Mouse (Mus musculus) layer of hippocampus, adult 18-20 months (tissue): ENCODE measurements around the gene Jtb. TPM values are rescaled to one million over a fixed set of nuclear protein-coding genes. Genes with fewer than 3 reads are reported as not detected.

ENCODE experiments used
- DNase-seq, 2 experiments: peaks; one replicate each; pipeline ENCODE4 v3.0.0; 2022; ENCODE audit warnings: low spot score in 2 of 2
- total RNA-seq, 2 experiments: library from RNA; stranded (reverse); gene quantifications; 2 replicates each; pipeline ENCODE4 v1.2.3; 2021

Gene Jtb
- total RNA-seq, 2 experiments from 2014 or later = 44.1 to 46.2 TPM

DNA sequence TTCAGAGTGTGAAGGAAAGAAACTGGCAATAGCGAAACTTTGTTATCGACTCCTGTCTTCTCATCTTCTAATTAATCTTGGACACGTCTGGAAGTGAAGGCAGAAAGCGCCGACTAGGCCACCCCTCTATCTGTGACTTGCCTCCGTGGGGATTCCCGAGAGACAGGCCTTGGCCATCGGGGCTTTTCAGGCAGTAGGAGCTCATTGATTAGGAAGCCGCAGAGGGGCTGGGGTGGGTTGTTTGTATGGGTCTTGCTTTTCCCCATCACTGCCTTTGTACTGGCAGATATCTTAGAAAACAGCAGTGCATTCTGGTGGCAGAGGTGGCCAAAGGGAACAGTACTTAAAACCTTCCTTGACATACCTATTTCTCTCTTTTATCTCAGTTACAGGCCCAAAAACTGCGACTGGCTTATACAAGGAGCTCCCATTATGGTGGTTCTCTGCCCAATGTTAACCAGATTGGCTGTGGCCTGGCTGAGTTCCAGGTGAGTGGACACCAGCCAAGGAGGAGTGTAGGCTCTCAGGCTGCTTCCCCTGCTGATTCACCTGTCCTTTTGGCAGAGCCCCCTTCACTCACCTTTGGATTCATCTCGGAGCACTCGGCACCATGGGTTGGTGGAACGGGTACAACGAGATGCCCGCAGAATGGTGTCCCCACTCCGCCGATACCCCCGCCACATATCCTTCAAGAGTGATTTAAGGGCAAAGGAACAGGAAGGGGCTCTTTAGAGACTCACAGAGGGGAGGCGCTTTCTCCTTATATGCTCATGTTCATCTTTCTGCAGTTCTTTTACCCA is 25.5 kb downstream of the Jtb start:
- no peak for DNase-seq

DNA sequence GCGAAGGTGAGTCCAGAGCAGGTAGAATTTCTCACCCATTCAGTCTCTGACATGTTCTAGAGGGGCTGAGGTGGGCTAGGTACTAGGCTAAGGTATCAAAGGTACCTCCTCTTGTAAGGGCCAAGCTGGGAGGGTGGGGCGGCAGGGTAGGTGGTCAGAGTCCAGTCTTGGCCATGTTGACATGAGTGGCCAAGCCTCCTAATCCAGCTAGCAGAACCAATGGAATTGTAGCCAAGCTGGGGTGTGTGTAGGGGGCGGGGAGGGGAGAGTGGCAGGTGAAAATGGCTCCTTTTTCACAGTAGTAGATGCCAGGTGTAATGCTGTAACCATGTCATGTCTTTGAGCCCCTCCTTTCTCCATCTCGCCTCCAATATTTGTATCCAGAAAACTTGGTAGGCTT is 27.1 kb downstream of the Jtb start:
- DNase-seq = no peak

DNA sequence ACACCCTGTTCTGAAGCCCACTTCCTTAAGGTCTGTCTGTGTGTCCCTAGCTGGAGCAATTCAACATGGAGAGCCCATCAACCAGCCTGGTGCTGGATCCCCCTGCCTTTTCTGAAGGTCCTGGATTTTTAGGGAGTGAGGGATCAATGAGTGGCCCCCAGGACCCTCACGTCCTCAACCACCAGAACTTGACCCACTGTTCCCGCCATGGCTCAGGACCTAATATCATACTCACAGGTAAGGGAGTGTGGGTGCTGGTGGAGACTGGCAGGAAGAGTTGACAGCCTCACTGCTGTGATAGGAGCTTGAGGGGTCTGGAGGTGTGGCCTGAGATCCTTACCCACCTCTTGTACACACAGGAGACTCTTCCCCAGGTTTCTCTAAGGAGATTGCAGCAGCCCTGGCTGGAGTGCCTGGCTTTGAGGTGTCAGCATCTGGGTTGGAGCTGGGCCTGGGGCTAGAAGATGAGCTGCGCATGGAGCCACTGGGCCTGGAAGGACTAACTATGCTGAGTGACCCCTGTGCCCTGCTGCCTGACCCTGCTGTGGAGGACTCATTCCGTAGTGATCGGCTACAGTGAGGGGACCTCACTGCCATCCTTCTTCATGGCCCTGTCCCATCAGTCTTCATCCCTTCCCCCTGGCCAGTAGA is 31.8 kb downstream of the Jtb start:
- no peak for DNase-seq

DNA sequence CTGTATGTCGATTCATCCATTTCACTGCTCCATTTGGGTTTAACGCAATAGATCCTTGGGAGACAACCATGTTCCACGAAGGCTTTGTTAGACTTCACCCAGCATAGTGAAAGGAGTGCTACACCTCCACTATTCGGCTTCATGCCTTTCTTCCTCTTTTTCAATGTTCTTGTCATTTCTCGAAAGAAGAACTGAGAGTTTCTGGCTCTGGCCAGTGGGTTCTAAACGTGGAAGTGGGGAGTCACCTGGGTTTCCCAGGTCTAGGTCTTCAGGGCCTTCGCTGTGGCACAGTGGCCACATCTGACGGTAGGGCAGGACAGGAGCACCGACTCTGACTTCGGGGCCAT is 33.3 kb downstream of the Jtb start:
- DNase-seq = no peak

DNA sequence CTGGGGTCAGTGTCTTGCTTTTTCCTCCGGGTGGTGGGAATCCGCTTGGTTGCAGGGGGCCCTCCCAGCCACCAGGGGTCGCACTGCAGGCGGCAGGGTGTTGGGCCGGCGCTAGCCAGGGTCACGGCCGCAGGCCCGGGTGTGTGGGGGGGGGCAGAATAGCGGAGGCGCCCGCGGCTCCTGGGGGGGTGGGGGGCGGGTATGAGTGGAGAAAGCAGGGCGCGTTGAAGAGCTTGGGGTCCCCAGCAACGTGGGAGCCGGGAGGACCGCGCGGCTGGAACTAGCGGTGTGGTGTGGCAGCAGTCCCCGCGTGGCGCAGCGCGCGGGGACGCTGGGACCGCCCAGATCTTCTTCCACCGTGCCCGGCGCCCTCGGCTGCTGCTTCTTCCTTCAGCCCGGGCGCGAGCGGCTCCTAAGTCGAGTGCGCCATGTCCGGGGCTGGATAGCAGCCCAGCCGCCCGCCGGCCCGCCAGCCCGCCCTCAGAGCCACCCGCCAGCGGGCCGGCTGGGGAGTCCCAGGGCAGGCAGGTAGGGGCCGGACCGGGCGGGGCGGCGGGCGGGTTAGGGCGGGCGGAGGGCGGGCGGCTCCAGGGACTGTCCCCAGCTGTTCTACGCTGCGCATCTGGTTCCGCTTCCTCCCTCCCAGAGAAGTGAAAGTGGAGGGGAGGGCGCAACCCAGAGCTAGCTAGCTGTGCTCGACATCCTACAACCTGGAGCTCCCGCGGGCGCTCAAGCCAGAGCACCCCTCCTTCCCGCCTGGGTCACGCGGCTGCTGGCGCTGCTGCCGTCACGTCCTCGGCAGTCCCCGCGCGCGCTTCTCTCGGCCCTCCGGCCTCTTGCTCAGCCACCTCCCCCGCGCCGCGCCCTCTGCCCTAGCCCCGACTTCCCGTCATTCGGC is 33.9 kb downstream of the Jtb start, which contains the start of gene Dennd4b:
Gene Dennd4b, plus strand, starts transcription at position 152 of the 898 bp plus-strand sequence.
- DNase-seq = peak; percentile 75 to 86

DNA sequence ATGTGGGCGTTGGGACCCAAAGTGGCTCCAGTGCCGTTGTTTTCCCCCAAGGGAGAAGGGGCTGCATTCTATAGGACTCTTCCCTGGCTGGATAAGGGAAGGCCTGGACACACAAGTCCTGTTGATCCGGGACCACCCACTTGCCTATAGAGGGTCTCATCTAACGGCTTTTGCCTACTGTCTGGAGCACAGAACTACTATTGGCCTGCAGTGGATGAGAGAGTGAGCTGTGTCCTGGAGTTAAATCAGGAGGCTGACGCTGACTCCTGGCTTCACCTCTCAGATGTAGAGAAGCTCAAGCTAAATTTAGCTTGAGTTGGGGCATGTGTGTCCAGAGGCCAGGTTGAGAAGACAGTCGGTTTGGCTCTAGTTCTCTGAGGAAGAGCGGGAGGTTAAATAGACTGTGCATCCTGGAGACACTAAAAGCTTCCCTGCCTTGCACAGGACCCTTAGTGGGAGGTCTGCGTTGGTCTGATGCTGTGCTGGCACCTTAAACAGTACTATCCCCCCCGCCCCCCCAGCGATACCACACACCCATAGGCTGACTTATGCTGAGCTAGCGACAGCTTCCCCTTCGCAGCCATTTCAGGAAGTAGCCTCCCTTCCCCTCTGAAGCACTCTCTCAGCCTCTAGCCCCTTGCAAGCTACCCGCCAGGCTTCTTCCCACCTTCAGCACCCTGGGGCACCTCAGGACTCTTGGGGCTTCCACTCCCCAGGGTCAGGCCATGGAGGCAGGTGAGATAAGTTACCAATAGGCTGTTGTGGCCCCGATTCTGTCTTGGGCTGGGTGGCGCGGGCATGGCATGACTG is 34.7 kb downstream of the Jtb start:
- DNase-seq = no peak

DNA sequence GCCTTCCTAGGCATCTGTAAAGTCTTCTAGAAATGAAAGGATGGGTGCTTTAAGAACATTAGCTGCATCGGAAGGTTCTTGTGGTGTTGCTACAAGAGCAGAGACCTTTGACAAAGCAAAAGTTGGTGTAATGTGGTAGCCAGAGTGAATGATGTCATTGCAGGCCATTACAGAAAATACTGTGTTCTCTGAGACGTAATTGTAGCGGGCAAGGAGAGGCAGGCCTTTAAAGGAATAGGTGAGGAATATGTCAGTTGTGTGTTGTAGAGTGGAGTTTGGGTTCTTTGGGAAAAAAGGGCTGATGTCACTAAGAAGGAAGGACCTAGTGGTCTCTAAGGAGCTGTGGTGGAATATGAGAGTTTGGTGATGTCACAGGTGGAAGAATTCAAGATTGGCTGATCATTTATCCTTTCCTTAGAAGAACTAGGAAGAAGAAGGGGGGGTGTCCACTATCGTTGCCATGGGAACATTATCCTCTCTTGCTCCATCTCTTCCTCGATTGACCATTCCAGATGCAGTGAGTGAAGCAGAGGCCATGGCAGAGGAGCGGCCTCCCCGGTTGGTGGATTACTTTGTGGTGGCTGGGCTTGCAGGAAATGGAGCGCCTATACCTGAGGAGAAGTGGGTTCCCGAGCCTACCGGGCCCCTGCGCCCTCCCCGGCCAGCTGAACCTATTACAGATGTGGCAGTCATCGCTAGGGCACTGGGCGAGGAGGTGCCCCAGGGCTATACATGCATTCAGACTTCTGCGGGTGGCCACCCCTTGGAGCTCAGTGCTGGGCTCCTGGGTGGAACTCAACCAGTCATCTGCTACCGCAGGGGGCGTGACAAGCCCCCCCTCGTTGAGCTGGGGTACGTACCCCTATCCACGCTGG is 35.7 kb downstream of the Jtb start:
- DNase-seq = no peak

DNA sequence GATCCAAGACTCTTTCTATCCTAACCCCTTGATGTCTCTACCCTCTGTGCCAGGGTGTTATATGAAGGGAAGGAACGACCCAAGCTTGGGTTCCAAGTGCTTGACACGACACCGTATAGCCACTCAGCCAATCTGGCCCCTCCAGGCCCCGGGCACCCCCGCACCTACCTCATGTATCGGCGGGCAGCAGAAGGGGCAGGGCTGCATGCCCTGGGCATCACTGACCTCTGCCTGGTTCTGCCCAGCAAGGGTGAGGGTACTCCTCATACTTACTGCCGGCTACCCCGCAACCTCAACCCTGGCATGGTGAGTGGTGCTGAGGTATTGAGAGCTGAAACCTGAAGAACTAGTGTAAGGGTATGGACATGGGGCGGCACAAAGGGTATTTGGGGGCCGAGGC is 36.8 kb downstream of the Jtb start:
- no peak for DNase-seq

DNA sequence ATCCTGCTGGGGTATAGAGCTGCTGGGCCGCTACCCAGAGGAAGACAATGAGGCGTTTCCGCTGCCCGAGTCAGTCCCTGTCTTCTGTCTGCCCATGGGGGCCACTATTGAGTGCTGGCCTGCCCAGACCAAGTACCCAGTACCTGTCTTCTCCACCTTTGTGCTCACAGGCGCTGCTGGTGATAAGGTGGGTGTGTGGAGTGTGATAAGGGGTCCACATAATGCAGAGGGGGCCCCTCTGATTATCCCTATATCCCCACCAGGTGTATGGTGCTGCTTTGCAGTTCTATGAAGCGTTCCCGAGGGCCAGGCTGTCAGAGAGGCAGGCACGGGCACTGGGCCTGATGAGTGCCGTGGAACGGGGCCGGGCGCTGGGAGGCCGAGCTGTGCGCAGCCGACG is 37.6 kb downstream of the Jtb start:
- no peak for DNase-seq

DNA sequence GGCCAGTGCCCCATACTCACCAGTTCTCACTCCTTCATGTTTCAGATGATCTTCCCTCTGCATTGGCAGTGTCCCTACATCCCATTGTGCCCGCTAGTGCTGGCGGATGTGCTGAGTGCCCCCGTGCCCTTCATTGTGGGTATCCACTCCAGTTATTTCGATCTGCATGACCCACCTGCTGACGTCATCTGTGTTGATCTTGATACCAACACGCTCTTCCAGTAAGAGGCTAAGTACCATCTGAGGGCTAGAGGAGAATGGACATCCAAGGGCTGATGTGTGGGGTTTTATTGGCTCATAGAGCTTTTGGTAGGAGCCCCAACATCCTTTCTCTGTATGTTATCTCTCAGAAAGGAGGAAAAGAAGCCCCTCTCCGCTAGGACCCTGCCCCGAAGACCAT is 39.4 kb downstream of the Jtb start:
- no peak for DNase-seq

DNA sequence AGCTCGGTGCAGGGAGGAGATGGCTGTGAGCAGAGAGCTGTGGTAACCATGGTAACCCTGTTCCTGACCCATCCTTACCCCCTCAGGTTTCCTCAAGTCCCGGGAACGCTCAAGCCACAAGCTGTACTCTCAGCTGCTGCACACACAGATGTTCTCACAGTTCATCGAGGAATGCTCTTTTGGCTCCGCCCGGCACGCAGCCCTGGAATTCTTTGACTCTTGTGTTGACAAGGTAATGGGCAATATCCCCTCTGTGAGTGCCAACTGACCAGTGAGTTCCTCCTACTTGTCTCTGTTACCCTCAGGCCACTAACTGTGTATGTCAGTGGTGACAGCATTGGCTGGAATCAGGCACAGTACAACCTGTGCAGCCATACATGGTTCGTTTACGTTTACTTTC is 40.8 kb downstream of the Jtb start:
- DNase-seq = no peak

DNA sequence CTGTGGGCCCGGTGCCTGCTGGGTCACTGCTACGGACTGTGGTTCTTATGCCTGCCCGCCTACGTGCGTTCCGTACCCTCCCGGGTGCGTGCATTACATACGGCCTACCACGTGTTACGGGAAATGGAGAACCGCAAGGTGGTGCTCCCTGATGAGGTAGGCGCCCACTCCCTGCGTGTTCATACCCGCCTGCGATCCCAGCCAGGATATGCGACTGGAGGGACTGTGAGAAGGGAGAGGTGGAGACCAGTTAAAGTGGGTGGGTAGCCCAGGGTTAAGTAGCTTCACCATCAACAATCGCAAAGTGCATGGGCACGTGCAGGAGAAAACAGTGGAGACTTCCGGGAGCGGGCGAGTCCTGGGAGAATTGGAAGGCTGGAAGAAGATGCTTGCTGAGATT is 42.5 kb downstream of the Jtb start:
- no peak for DNase-seq

DNA sequence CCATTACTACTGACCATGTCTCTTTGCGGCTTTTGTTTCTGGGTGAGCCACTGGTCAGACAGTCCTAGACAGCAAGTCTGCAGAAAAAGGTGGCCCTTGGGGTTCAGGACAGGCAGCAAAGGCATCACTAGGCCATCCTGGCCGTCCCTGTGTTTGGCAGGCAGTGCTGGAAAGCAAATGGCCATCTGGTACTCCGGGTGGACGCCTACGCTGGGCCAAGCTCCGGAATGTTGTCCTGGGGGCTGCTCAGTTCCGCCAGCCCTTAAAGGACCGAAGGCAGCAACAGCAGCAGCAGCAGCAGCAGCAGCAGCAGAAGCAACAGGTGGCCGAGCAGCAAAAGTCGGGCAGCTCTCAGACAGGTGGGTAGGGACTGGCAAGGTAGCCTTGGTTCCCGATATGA is 43.9 kb downstream of the Jtb start:
- DNase-seq = no peak

DNA sequence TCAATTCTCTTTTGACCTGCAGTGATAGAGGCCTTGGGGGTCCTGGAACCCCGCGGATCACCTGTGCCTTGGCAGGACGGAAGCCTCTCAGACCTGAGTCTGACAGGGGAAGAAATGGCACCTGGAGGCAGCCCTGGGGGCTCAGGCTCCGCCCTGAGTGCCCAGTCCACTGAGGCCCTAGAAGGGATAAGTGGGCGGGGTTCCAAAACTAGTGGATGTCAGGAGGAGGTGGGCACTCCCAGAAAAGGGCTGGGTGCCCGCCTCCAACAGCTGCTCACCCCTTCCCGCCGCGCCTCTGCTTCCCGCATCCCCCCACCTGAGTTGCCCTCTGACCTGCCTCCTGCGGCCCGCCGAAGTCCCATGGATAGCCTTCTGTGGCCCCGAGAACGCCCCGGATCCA is 45.5 kb downstream of the Jtb start:
- DNase-seq = no peak

DNA sequence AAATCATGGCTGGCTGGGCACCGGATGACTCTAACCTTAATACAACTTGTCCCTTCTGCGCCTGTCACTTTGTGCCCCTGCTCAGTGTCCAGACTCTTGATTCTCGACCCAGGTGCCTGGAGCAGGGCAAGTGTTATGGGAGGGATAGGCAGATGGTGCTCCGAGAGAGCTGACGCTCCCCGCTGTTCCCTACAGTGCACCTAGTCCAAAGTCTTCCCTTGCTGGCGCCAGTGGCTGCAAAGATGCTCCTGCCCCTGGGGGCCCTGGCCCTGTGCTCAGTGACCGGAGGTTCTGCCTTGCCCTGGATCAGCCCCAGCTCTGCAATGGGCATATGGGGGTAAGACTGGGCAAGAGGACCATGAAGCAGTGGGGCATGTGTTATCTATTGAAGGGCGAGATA is 46.4 kb downstream of the Jtb start:
- no peak for DNase-seq

DNA sequence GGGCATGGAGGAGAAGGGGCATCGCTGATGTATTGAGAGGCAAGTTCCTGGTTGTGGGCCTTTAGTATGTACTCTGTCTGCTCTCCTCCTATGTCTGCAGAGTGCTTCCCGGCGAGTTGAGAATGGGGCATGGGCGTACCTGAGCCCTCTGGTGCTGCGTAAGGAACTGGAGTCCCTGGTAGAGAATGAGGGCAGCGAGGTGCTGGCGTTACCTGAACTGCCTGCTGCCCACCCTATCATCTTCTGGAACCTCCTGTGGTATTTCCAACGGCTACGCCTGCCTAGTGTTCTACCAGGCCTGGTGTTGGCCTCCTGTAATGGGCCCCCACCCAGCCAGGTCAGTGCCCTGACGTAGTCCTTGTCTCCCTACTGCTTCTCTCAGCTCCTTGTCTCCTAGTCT is 46.8 kb downstream of the Jtb start:
- DNase-seq = no peak

DNA sequence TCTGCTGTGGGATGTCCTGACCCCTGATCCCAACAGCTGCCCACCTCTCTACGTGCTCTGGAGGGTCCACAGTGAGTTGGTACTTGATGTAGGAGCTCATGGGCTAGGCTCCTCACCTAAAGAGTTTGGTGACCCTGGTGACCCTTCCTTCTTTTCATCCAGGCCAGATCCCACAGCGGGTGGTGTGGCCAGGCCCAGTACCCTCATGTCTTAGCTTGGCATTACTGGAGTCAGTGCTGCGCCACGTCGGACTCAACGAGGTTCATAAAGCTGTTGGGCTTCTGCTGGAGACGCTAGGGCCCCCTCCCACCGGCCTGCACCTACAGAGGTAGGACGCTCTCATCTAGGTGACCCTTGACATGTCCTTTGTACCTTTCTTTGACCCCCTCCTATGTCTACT is 47.8 kb downstream of the Jtb start:
- no peak for DNase-seq

DNA sequence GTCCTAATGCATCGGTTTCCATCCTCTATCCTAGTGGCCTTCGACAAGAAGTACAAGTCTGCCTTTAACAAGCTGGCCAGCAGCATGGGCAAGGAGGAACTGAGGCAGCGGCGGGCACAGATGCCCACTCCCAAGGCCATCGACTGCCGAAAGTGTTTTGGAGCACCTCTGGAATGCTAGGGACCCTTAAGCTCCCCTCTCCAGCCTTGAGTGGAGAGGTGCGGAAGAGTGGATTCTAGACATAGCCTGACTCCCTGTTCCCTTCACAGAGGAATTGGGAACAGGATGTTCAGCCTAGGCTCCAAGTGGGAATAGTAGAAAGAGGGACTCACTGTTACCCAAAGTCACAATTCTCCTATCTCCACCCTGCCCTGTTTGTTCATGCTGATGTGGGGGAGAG is 48.3 kb downstream of the Jtb start:
- no peak for DNase-seq

DNA sequence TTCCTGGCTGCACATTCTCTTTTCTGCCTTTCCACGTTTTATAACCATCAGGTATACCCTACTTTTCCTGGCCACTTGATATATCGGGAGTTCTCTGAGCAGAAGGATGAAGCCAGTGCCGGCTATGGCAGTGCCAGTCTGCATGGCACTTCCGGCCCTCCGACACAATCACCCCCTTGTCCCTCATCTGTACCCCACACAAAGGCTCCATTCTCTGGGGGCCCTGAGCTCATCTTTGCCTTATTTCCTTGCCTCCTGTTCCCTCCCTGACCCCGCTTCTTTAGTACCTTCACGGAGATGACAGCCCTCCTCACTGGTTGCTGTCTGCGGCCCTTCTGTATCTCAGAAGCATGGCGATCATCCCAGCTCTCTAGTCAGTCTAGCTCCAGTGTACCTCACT is 49.3 kb downstream of the Jtb start:
- peak in 1 of 2 experiments; percentile 45 for DNase-seq

DNA sequence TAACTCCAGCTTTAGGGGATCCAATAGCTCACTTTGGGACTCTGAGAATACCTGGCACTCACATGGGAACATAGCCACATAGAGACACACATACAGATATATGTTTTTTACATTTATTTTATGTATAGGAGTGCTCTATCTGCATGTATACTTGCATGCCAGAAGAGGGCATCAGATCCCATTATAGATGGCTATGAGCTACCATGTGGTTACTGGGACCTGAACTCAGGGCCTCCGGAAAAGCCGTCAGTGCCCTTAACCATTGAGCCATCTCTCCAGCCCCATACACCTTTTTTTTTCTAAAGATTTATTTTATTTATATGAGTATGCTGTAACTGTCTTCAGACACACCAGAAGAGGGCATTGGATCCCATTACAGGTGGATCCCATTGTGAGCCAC is 52.8 kb downstream of the Jtb start:
- DNase-seq = no peak
